Mouse (Mus musculus) MEL (cell line): Measurements from ENCODE around the gene Ak3. TPM values are rescaled to one million over a fixed set of nuclear protein-coding genes. Genes with fewer than 3 reads are reported as not detected.
A peak's percentile ranks its signal among the peaks of the same experiment; 100 is the strongest.

Experiments
- DNase-seq: peaks from one replicate; pipeline ENCODE4 v3.0.0; 2011; ENCODE audit warnings: low read depth, low spot score
- H3K27ac ChIP-seq: 2 replicates; pipeline ENCODE4 v1.5.1; 2012; ENCODE audit warnings: low read depth, mild to moderate bottlenecking, control low read depth, low read length, moderate library complexity; ENCODE audit not compliant: control insufficient read depth
- H3K27me3 ChIP-seq, 2 experiments: fragments of 150-350 bp in 1 of 2; sonication (generic) in 1 of 2; 2 replicates each; pipeline ENCODE4 v1.6.1; 2012; ENCODE audit warnings: low read length in 2 of 2, mild to moderate bottlenecking in 2 of 2, improper control_type of control experiment in 1 of 2, moderate library complexity in 1 of 2; ENCODE audit not compliant: insufficient read depth in 2 of 2, control insufficient read depth in 1 of 2
- H3K36me3 ChIP-seq, 2 experiments: 2 replicates each; pipeline ENCODE4 v1.6.1; 2012 to 2014; ENCODE audit warnings: low read length in 2 of 2, improper control_type of control experiment in 1 of 2, inconsistent platforms in 1 of 2, mild to moderate bottlenecking in 1 of 2; ENCODE audit not compliant: insufficient read depth in 2 of 2, control insufficient read depth in 1 of 2
- H3K4me1 ChIP-seq, 2 experiments: fragments of 150-350 bp in 1 of 2; sonication (generic) in 1 of 2; 2 replicates each; pipeline ENCODE4 v1.6.1; 2012; ENCODE audit warnings: low read length in 2 of 2, improper control_type of control experiment in 1 of 2, mild to moderate bottlenecking in 1 of 2; ENCODE audit not compliant: insufficient read depth in 2 of 2, control insufficient read depth in 1 of 2
- H3K4me3 ChIP-seq, 2 experiments: fragments of 150-350 bp in 1 of 2; sonication (generic) in 1 of 2; 2 replicates each; pipeline ENCODE4 v1.5.1; 2012; ENCODE audit warnings: low read depth in 2 of 2, low read length in 2 of 2, mild to moderate bottlenecking in 2 of 2, moderate library complexity in 2 of 2, control low read depth in 1 of 2, improper control_type of control experiment in 1 of 2; ENCODE audit not compliant: control insufficient read depth in 1 of 2, insufficient read depth in 1 of 2
- H3K79me2 ChIP-seq: 2 replicates; pipeline ENCODE4 v1.6.1; 2012; ENCODE audit warnings: mild to moderate bottlenecking, low read length, moderate library complexity; ENCODE audit not compliant: control insufficient read depth, poor library complexity, insufficient read depth
- H3K9ac ChIP-seq: 2 replicates; pipeline ENCODE4 v1.6.1; 2012; ENCODE audit warnings: low read depth, mild to moderate bottlenecking, control low read depth, low read length, moderate library complexity; ENCODE audit not compliant: control insufficient read depth, poor library complexity, severe bottlenecking
- H3K9me3 ChIP-seq: fragments of 150-350 bp; sonication (generic); replicated peaks from 2 replicates; pipeline ENCODE4 v1.6.1; 2012; ENCODE audit warnings: mild to moderate bottlenecking, low read length, improper control_type of control experiment, moderate library complexity; ENCODE audit not compliant: insufficient read depth
- BHLHE40 ChIP-seq: IDR thresholded peaks from 2 replicates; pipeline ENCODE4 v1.6.1; 2012; ENCODE audit warnings: low read depth, mild to moderate bottlenecking, inconsistent platforms, low read length, improper control_type of control experiment, borderline replicate concordance
- CHD1 ChIP-seq: IDR thresholded peaks from 2 replicates; pipeline ENCODE4 v1.6.1; 2012; ENCODE audit warnings: low read depth, mild to moderate bottlenecking, inconsistent platforms, low read length, improper control_type of control experiment
- CHD2 ChIP-seq: IDR thresholded peaks from 2 replicates; pipeline ENCODE4 v1.6.1; 2011; ENCODE audit warnings: low read length, improper control_type of control experiment
- CTCF ChIP-seq, 3 experiments: IDR thresholded peaks in 2 of 3; conservative IDR thresholded peaks in 1 of 3; 2 replicates each; pipeline ENCODE4 v1.5.1; 2011 to 2012; ENCODE audit warnings: low read length in 3 of 3, low read depth in 2 of 3, mild to moderate bottlenecking in 2 of 3, improper control_type of control experiment in 1 of 3, inconsistent platforms in 1 of 3, mixed read lengths in 1 of 3, moderate library complexity in 1 of 3; ENCODE audit not compliant: control insufficient read depth in 1 of 3, insufficient read depth in 1 of 3, poor library complexity in 1 of 3, severe bottlenecking in 1 of 3
- E2F4 ChIP-seq: IDR thresholded peaks from 2 replicates; pipeline ENCODE4 v1.6.1; 2011; ENCODE audit warnings: low read depth, low read length, improper control_type of control experiment, borderline replicate concordance
- ELF1 ChIP-seq: IDR thresholded peaks from 2 replicates; pipeline ENCODE4 v1.6.1; 2014; ENCODE audit warnings: low read depth, mild to moderate bottlenecking, inconsistent platforms, low read length, improper control_type of control experiment, moderate library complexity
- EP300 ChIP-seq, 2 experiments: IDR thresholded peaks; 2 replicates each; pipeline ENCODE4 v1.6.1; 2011; ENCODE audit warnings: improper control_type of control experiment in 2 of 2, low read length in 2 of 2, low read depth in 1 of 2, mild to moderate bottlenecking in 1 of 2
- ETS1 ChIP-seq: IDR thresholded peaks from 2 replicates; pipeline ENCODE4 v1.6.1; 2012; ENCODE audit warnings: low read depth, mild to moderate bottlenecking, inconsistent platforms, low read length, improper control_type of control experiment, moderate library complexity
- GABPA ChIP-seq: IDR thresholded peaks from 2 replicates; pipeline ENCODE4 v1.6.1; 2012; ENCODE audit warnings: low read depth, mild to moderate bottlenecking, inconsistent platforms, low read length, improper control_type of control experiment, moderate library complexity
- GATA1 ChIP-seq: IDR thresholded peaks from 2 replicates; pipeline ENCODE4 v1.6.1; 2011; ENCODE audit warnings: low read depth, low read length, improper control_type of control experiment
- HCFC1 ChIP-seq: IDR thresholded peaks from 2 replicates; pipeline ENCODE4 v1.6.1; 2012; ENCODE audit warnings: low read depth, mild to moderate bottlenecking, inconsistent platforms, low read length, improper control_type of control experiment, moderate library complexity
- KAT2A ChIP-seq: conservative IDR thresholded peaks from 2 replicates; pipeline ENCODE4 v1.6.1; 2012; ENCODE audit warnings: low read depth, low read length, improper control_type of control experiment, inconsistent platforms
- MAFK ChIP-seq: IDR thresholded peaks from 2 replicates; pipeline ENCODE4 v1.6.1; 2011; ENCODE audit warnings: low read depth, mild to moderate bottlenecking, low read length, improper control_type of control experiment, borderline replicate concordance
- MAX ChIP-seq: IDR thresholded peaks from 2 replicates; pipeline ENCODE4 v1.6.1; 2011; ENCODE audit warnings: low read length, improper control_type of control experiment
- MAZ ChIP-seq: IDR thresholded peaks from 2 replicates; pipeline ENCODE4 v1.6.1; 2012; ENCODE audit warnings: low read depth, mild to moderate bottlenecking, inconsistent platforms, low read length, improper control_type of control experiment
- MEF2A ChIP-seq: IDR thresholded peaks from 2 replicates; pipeline ENCODE4 v1.6.1; 2014; ENCODE audit warnings: low read depth, mild to moderate bottlenecking, inconsistent platforms, low read length, improper control_type of control experiment; ENCODE audit not compliant: poor library complexity, insufficient replicate concordance, severe bottlenecking; ENCODE audit errors: extremely low read depth
- MXI1 ChIP-seq: IDR thresholded peaks from 2 replicates; pipeline ENCODE4 v1.6.1; 2011; ENCODE audit warnings: mild to moderate bottlenecking, low read depth, low read length, improper control_type of control experiment
- MYB ChIP-seq: IDR thresholded peaks from 2 replicates; pipeline ENCODE4 v1.6.1; 2011; ENCODE audit warnings: mild to moderate bottlenecking, low read depth, low read length, improper control_type of control experiment
- MYC ChIP-seq: IDR thresholded peaks from 2 replicates; pipeline ENCODE4 v1.6.1; 2011; ENCODE audit warnings: low read depth, mild to moderate bottlenecking, low read length, improper control_type of control experiment, moderate library complexity
- NELFE ChIP-seq: IDR thresholded peaks from 2 replicates; pipeline ENCODE4 v1.6.1; 2011; ENCODE audit warnings: low read depth, low read length, improper control_type of control experiment
- NRF1 ChIP-seq: IDR thresholded peaks from 2 replicates; pipeline ENCODE4 v1.6.1; 2014; ENCODE audit warnings: low read depth, mild to moderate bottlenecking, inconsistent platforms, low read length, improper control_type of control experiment, moderate library complexity; ENCODE audit not compliant: poor library complexity, insufficient read depth, severe bottlenecking
- POLR2A ChIP-seq, 2 experiments: IDR thresholded peaks; 2 replicates each; pipeline ENCODE4 v1.6.1; 2011 to 2012; ENCODE audit warnings: low read length in 2 of 2, mild to moderate bottlenecking in 2 of 2, control low read depth in 1 of 2, improper control_type of control experiment in 1 of 2, low read depth in 1 of 2, moderate library complexity in 1 of 2; ENCODE audit not compliant: control insufficient read depth in 1 of 2, insufficient read depth in 1 of 2, poor library complexity in 1 of 2
- POLR2AphosphoS2 ChIP-seq: IDR thresholded peaks from 2 replicates; pipeline ENCODE4 v1.6.1; 2011; ENCODE audit warnings: low read length, improper control_type of control experiment
- RAD21 ChIP-seq: IDR thresholded peaks from 2 replicates; pipeline ENCODE4 v1.6.1; 2011; ENCODE audit warnings: mild to moderate bottlenecking, low read depth, low read length, improper control_type of control experiment
- RCOR1 ChIP-seq: IDR thresholded peaks from 2 replicates; pipeline ENCODE4 v1.6.1; 2012; ENCODE audit warnings: low read depth, mild to moderate bottlenecking, inconsistent platforms, low read length, improper control_type of control experiment
- SIN3A ChIP-seq: IDR thresholded peaks from 2 replicates; pipeline ENCODE4 v1.6.1; 2012; ENCODE audit warnings: low read length, improper control_type of control experiment, inconsistent platforms
- SMC3 ChIP-seq: IDR thresholded peaks from 2 replicates; pipeline ENCODE4 v1.6.1; 2011; ENCODE audit warnings: low read depth, low read length, improper control_type of control experiment
- TAL1 ChIP-seq: IDR thresholded peaks from 2 replicates; pipeline ENCODE4 v1.6.1; 2012; ENCODE audit warnings: mild to moderate bottlenecking, inconsistent platforms, low read length, moderate library complexity, mixed read lengths
- TBP ChIP-seq: IDR thresholded peaks from 2 replicates; pipeline ENCODE4 v1.8.0; 2011; ENCODE audit warnings: low read depth, low read length, improper control_type of control experiment
- TCF12 ChIP-seq: IDR thresholded peaks from 2 replicates; pipeline ENCODE4 v1.6.1; 2014; ENCODE audit warnings: low read depth, mild to moderate bottlenecking, inconsistent platforms, low read length, improper control_type of control experiment, moderate library complexity
- UBTF ChIP-seq: IDR thresholded peaks from 2 replicates; pipeline ENCODE4 v1.6.1; 2012; ENCODE audit warnings: low read depth, mild to moderate bottlenecking, inconsistent platforms, low read length, improper control_type of control experiment, moderate library complexity, borderline replicate concordance; ENCODE audit not compliant: insufficient read depth
- USF1 ChIP-seq: IDR thresholded peaks from 2 replicates; pipeline ENCODE4 v1.6.1; 2014; ENCODE audit warnings: low read depth, mild to moderate bottlenecking, inconsistent platforms, low read length, improper control_type of control experiment, moderate library complexity
- USF2 ChIP-seq, 2 experiments: IDR thresholded peaks; 2 replicates each; pipeline ENCODE4 v1.6.1; 2011 to 2012; ENCODE audit warnings: improper control_type of control experiment in 2 of 2, low read length in 2 of 2, borderline replicate concordance in 1 of 2, inconsistent platforms in 1 of 2, low read depth in 1 of 2, mild to moderate bottlenecking in 1 of 2; ENCODE audit not compliant: insufficient read depth in 1 of 2
- ZC3H11A ChIP-seq: IDR thresholded peaks from 2 replicates; pipeline ENCODE4 v1.6.1; 2012; ENCODE audit warnings: low read depth, mild to moderate bottlenecking, inconsistent platforms, low read length, improper control_type of control experiment
- ZKSCAN1 ChIP-seq: IDR thresholded peaks from 2 replicates; pipeline ENCODE4 v1.6.1; 2012; ENCODE audit warnings: low read depth, mild to moderate bottlenecking, inconsistent platforms, low read length, improper control_type of control experiment, moderate library complexity
- ZMIZ1 ChIP-seq: IDR thresholded peaks from 2 replicates; pipeline ENCODE4 v1.6.1; 2012; ENCODE audit warnings: low read depth, mild to moderate bottlenecking, inconsistent platforms, low read length, improper control_type of control experiment, moderate library complexity
- ZNF384 ChIP-seq: IDR thresholded peaks from 2 replicates; pipeline ENCODE4 v1.6.1; 2012; ENCODE audit warnings: low read depth, mild to moderate bottlenecking, inconsistent platforms, low read length, improper control_type of control experiment
- polyA plus RNA-seq, 2 experiments: library from polyadenylated mRNA; stranded (reverse) in 1 of 2; unstranded in 1 of 2; fragments of >175 nt in 1 of 2; fragments of >200 nt in 1 of 2; gene quantifications; 2 replicates each; pipeline versions ENCODE4 v1.2.1 to v1.2.4; 2012; ENCODE audit warnings: low replicate concordance in 2 of 2, low read depth in 1 of 2; ENCODE audit not compliant: insufficient read length in 2 of 2, insufficient read depth in 1 of 2, missing spikeins in 1 of 2
- total RNA-seq: library from RNA; depleted of rRNA; stranded (reverse); fragments of 300-350 nt; gene quantifications from 2 replicates; pipeline ENCODE4 v1.2.3, GENCODE M21; 2012

The Ak3 gene
- total and polyA plus RNA-seq, 3 experiments, result 47.3 to 86.3 (median 50.0) TPM

DNA sequence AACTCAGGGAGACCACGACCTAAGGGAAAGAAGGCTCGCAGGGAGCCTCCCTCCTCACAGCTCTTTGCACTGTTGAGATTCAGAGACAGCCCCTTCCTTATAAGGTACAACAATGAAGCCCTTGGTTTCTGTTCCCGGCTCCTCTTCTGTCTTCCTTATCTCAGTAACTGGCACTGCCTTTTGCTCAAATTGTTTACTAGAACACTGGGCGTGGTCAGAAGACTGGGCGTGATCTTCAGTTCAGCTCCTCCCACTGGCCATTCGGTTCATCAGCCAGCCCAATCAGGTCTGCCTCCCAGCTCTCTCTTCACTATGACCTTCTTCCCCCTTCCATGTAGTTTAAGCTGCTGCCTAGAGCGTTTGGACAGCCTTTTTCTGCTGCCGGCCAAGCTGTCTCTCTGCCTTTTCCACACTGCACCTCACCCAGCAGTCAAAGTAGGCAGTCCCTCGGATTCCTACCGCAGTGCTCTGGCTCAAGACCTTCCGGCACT is 19.3 kb upstream of the Ak3 start:
- Histone ChIP-seq H3K9ac (peak overlapping the region; percentile 69), H3K9me3 (no peaks in the 10 kb centered on the region), H3K4me3 (peak overlapping the region; percentile 82), H3K27me3 (no peaks in the 10 kb centered on the region), H3K4me1 (peaks cover 4 to 22% of the 10 kb centered on the region in 2 experiments; a peak in 3 of 4 replicates), H3K79me2 (no peaks in the 10 kb centered on the region; the same call in 1 of the 2 replicates), H3K27ac (peak overlapping the region; percentile 78), H3K36me3 (peaks cover 0 to 23% of the 10 kb centered on the region in 2 experiments; a peak in 2 of 4 replicates)
- peak; percentile 98 for DNase-seq
- TF ChIP-seq CTCF (IDR thresholded peaks at IDR 0.05 in 2 of 3, conservative IDR thresholded peaks at IDR 0.05 in 1 of 3; ENCODE audit: control insufficient read depth in 1 of 3, insufficient read depth in 1 of 3, low read depth in 2 of 3, low read length in 3 of 3, poor library complexity in 1 of 3, severe bottlenecking in 1 of 3) (no peak), NELFE (peak; percentile 71), ETS1 (peak; percentile 55; the same call in 1 of the 2 replicates), EP300 (IDR thresholded peaks at IDR 0.05; ENCODE audit: low read depth in 1 of 2, low read length in 2 of 2) (peak in 1 of 2 experiments; percentile 45; a peak in 1 of 4 replicates), MEF2A (no peak), MAZ (no peak), USF2 (IDR thresholded peaks at IDR 0.05; ENCODE audit: borderline replicate concordance in 1 of 2, insufficient read depth in 1 of 2, low read depth in 1 of 2, low read length in 2 of 2) (no peak), MYC (peak; percentile 24; the same call in 1 of the 2 replicates), CHD2 (no peak), NRF1 (no peak), USF1 (peak; percentile 37; the same call in 1 of the 2 replicates), TBP (peak; percentile 91), SMC3 (peak; percentile 1; the same call in 1 of the 2 replicates), ZC3H11A (no peak), ELF1 (no peak), HCFC1 (no peak), ZKSCAN1 (no peak), SIN3A (peak; percentile 90), GATA1 (peak; percentile 74), POLR2A (IDR thresholded peaks at IDR 0.05; ENCODE audit: control insufficient read depth in 1 of 2, insufficient read depth in 1 of 2, low read depth in 1 of 2, low read length in 2 of 2, poor library complexity in 1 of 2) (peak; percentile 48 to 84; a peak in 3 of 4 replicates), ZMIZ1 (no peak), RCOR1 (no peak; the same call in 1 of the 2 replicates), BHLHE40 (no peak), E2F4 (no peak), TAL1 (no peak), RAD21 (no peak; the same call in 1 of the 2 replicates), MAFK (no peak), GABPA (no peak), UBTF (no peak), KAT2A (no peak), ZNF384 (no peak), TCF12 (peak; percentile 8; the same call in 1 of the 2 replicates), POLR2AphosphoS2 (no peak; the same call in 1 of the 2 replicates), MAX (0 out of 2 replicates have a peak, but pooled peaks have one; percentile 55), MYB (no peak), MXI1 (peak; percentile 67; the same call in 1 of the 2 replicates), CHD1 (no peak)
